Mouse (Mus musculus): ENCODE results near the gene Kcmf1.

Gene Kcmf1

GRCm38 (mm10) chr6:72899781-72900681 lies at the start of gene Kcmf1:
Kcmf1 (minus strand) TSS chr6:72899979.
- peak; percentile 66 for DNase-seq (ENCODE audit: low read depth)

GRCm38 (mm10) chr6:72949161-72949756 lies 49.5 kb upstream of the Kcmf1 start:
- no peak for DNase-seq (ENCODE audit: low read depth)

DNA sequence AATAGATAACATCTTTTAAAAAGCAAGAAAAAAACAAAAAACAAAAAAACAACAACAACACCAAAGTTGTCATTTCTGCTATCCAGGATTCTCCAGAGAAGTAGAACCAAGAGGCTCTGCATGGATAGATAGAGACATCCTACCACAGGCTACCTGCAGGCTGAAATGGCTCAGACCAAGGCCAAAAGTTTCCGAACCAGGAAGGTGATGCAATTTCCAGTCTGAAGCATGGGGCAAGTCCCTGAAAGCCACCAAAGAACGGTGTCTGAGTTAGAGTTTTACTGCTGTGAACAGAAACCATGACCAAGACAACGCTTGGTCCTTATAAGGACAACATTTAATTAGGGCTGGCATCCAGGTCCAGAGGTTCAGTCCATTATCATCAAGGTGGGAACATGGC lies 48.6 kb upstream of the Kcmf1 start:
- peak; percentile 66 for DNase-seq (ENCODE audit: low read depth)

DNA sequence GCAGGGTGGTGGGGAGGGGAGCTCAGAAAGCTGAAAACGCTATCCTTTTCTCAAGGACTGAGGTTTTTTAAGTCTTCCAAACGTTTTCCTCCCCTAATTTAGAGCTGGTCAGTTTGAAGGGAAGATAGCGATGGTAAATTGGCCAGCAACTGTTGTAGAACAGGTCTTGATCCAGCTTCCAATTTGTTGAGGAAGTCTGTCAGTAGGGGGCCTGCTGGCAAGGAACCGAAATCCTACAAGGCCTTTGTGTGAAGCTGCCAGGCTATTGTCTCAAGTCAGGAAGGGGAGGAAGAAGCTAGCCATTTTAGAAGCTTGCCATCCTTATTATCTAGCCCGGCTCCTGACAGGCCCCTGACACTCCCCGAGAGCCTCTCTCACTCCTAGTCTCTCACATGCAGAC lies 48.2 kb upstream of the Kcmf1 start:
- DNase-seq (ENCODE audit: low read depth), result no peak

DNA sequence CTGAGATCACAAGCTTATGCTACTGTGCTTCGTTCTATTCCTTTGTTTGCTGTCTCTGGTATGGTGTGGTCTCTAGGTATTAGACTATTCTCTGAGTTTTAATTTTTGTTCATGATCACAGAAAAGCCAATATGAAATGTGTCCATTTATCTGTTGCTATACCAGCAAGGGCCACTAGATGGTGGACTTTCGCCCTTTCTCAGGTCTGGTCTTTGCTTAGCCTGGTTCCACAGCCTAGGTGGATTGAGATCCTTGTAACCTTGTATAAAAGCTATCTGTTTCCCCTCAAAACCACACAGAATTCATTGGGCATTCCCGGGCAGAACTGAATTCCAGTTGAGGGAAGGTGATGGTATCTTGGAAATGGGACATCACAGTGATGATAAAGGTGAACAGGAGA lies 40.7 kb upstream of the Kcmf1 start:
- peak; percentile 71 for DNase-seq (ENCODE audit: low read depth)

GRCm38 (mm10) chr6:72937859-72938258 lies 38.1 kb upstream of the Kcmf1 start:
- peak; percentile 79 for DNase-seq (ENCODE audit: low read depth)

- peak; percentile 43 for DNase-seq (ENCODE audit: low read depth)
Measured at GRCm38 (mm10) chr6:72937430-72937829, 37.7 kb upstream of the Kcmf1 start.

- peak; percentile 39 for DNase-seq (ENCODE audit: low read depth)
Measured at GRCm38 (mm10) chr6:72932955-72933354, 33.2 kb upstream of the Kcmf1 start.

- no peak for DNase-seq (ENCODE audit: low read depth)
Measured at GRCm38 (mm10) chr6:72931533-72931932, 31.8 kb upstream of the Kcmf1 start.

GRCm38 (mm10) chr6:72929795-72930398 lies 30.1 kb upstream of the Kcmf1 start:
- DNase-seq (ENCODE audit: low read depth), result peak; percentile 71

- peak; percentile 85 for DNase-seq (ENCODE audit: low read depth)
Measured at GRCm38 (mm10) chr6:72926755-72927482, 27.1 kb upstream of the Kcmf1 start.

DNA sequence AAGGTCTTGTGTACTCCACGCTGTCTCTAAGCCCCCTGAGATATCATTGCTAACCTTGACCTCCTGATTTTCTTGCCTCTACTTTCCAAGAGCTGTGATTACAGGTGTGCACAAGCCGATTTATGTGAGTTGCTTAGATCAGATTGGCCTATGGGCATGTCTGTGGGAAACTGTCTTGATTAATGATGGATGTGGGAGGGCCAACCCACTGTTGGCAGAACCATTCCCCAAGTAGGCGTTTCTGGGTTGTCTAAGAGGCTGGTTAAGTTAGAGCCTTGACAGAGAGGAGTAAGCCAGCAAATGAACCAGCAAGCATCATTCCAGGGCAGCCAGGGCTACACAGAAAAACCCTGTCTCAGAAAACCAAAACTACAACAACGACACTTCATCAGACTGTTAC lies 26.3 kb upstream of the Kcmf1 start:
- no peak for DNase-seq (ENCODE audit: low read depth)

- no peak for DNase-seq (ENCODE audit: low read depth)
Measured at GRCm38 (mm10) chr6:72923381-72923780, 23.6 kb upstream of the Kcmf1 start.

DNA sequence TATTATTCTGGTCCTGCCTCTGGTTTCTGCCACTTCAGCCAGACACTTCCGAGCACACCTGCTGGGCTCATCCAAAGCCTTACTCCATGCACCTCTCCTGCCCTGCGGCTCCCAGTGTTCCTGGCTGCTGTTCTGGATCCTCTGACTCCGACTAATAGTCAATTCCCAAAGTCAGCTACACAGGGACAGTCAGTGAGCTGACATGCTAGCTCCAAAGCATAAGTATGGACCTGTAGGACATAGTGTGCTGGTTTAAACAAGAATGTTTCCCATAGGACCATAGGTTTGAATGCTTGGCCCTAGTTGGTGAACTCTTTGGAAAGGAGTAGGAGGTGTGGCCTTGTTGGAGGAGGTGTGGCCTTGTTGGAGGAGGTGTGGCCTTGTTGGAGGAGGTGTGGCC lies 21.3 kb upstream of the Kcmf1 start:
- DNase-seq (ENCODE audit: low read depth), result no peak

GRCm38 (mm10) chr6:72918510-72919033 lies 18.8 kb upstream of the Kcmf1 start:
- no peak for DNase-seq (ENCODE audit: low read depth)

DNA sequence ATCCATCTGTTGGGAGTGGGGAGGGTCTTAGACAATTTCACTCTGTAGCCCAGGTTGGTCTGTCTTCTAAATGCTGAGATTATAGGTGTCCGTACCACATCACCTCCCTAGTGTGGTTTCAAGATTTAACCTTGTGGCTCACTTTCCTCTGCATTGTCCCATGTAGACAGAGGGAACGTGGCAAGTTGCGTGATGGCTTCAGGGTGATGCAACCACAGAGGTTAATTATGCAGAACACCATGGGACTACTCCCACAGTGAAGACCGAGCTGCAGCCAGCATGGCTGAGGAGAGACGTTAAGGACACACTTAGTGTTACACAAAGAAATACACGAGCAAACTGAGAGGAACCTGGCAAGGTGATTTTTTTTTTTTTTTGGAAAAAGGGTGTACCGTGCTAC lies 16.6 kb upstream of the Kcmf1 start:
- DNase-seq (ENCODE audit: low read depth), result no peak

GRCm38 (mm10) chr6:72914087-72914749 lies 14.4 kb upstream of the Kcmf1 start:
- DNase-seq (ENCODE audit: low read depth), result peak; percentile 34

DNA sequence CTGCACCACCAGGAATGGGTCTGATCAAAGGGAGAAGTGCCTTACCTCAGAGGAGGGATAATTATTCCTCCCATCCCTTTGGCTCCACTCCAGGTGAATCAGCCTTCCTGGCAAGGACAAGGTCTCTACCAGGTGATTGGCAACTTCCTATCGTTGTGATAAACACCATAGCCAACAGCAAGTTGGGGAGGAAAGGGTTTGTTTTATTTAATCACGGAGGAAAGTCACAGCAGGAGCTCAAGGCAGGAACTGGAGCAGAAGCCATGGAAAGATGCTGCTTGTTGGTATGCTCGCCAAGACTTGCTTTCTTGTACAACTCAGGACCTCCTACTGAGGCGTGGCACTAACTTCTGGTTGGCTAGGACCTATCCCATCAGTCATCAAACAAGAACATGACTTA lies 11.5 kb upstream of the Kcmf1 start:
- DNase-seq (ENCODE audit: low read depth), result no peak

DNA sequence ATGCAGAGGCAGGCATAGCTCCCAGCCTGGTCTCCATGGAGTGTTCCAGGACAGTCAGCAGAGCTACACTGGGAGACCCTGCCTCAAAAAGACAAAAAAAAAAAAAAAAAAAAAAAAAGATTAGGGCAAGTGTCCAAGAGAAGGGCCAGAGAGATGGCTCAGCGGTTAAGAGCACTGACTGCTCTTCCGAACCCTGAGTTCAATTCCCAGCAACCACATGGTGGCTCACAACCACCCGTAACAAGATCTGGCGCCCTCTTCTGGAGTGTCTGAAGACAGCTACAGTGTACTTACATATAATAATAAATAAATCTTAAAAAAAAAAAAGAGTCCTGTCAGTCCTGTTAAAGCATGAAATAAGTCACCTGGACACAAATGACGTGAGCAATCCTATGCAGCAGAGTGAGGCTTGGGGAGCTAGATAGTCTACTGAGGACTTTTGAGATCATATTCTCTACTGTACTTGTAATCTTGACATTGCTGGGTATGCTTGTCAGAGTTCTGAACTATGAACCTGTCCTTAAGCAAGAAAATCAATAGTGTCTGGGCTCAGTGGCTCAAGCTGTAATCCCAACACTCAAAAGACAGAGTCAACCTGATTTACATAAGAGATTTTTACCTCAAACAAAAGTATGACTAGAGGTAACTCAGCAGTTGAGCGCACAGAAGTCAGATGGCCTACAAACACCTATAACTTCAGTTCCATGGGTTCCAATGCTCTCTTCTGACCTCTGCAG lies 2.6 kb upstream of the Kcmf1 start:
- no peak for DNase-seq (ENCODE audit: low read depth)

DNA sequence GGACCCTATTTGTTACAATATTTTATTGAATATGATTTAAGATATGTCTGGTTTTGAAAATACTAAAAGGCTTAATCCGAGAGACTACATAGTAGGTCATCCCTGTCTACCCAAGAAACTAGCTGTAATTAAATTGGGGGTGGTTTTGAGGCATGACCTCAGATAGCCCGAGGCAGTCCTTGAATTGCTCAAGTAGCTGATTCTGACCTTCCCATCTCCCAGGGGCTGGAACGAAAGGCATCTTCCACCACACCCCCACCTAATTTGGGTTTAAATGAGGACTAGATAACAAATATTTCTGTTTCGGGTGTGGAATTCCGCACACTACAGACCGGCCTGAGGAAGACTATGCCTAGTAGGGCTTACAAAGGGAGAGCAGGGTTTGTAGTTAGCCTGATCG lies 1.2 kb upstream of the Kcmf1 start:
- DNase-seq (ENCODE audit: low read depth), result no peak

- no peak for DNase-seq (ENCODE audit: low read depth)
Measured at GRCm38 (mm10) chr6:72899201-72899780, 488 bp downstream of the Kcmf1 start.

Data from 416B (cell line).